Mouse (Mus musculus) kidney, postnatal 25 days (tissue): ENCODE data around the gene Efcab14.

Source experiments
- DNase-seq, 2 experiments: peaks; one replicate each; pipeline ENCODE4 v3.0.0; 2021; ENCODE audit warnings: mixed read lengths in 2 of 2

Efcab14 gene

GRCm38 (mm10) chr4:115780269-115780668 is 42.7 kb downstream of the Efcab14 start:
- DNase-seq: no peak

GRCm38 (mm10) chr4:115780918-115781317 is 43.4 kb downstream of the Efcab14 start, which contains the start of gene Tex38:
Tex38 (minus strand) TSS chr4:115781018.
- no peak for DNase-seq

- DNase-seq: no peak
Measured at GRCm38 (mm10) chr4:115782026-115782805, 44.7 kb downstream of the Efcab14 start.

GRCm38 (mm10) chr4:115784769-115785510 is 47.4 kb downstream of the Efcab14 start, which contains the start of gene Atpaf1:
Atpaf1 (plus strand) TSS chr4:115784812.
- peak; percentile 70 to 84 for DNase-seq

GRCm38 (mm10) chr4:115785511-115786034 is 48.0 kb downstream of the Efcab14 start:
- peak in 1 of 2 experiments; percentile 11 for DNase-seq

GRCm38 (mm10) chr4:115790864-115791263 is 53.3 kb downstream of the Efcab14 start:
- no peak for DNase-seq

GRCm38 (mm10) chr4:115795360-115795759 is 57.8 kb downstream of the Efcab14 start:
- no peak for DNase-seq

GRCm38 (mm10) chr4:115799981-115800380 is 62.4 kb downstream of the Efcab14 start:
- DNase-seq: no peak

GRCm38 (mm10) chr4:115812326-115812725 is 74.8 kb downstream of the Efcab14 start:
- no peak for DNase-seq

GRCm38 (mm10) chr4:115815606-115816005 is 78.1 kb downstream of the Efcab14 start:
- no peak for DNase-seq

GRCm38 (mm10) chr4:115820199-115820598 is 82.7 kb downstream of the Efcab14 start:
- DNase-seq: no peak

GRCm38 (mm10) chr4:115820944-115821343 is 83.4 kb downstream of the Efcab14 start:
- DNase-seq: no peak

- DNase-seq: no peak
Measured at GRCm38 (mm10) chr4:115821431-115821830, 83.9 kb downstream of the Efcab14 start.

- DNase-seq: peak in 1 of 2 experiments; percentile 40
Measured at GRCm38 (mm10) chr4:115821928-115822327, 84.4 kb downstream of the Efcab14 start.

GRCm38 (mm10) chr4:115824178-115824577 is 86.6 kb downstream of the Efcab14 start:
- DNase-seq: no peak

GRCm38 (mm10) chr4:115825271-115825670 is 87.7 kb downstream of the Efcab14 start:
- no peak for DNase-seq
